Mouse (Mus musculus) C2C12 (cell line): ENCODE results near the gene Ly6g6f. TPM values are rescaled to one million over a fixed set of nuclear protein-coding genes. Genes with fewer than 3 reads are reported as not detected.

Experiments used
- H3K27me3 ChIP-seq: one replicate; pipeline ENCODE4 v1.6.1; 2011; ENCODE audit not compliant: control insufficient read depth, insufficient read depth, insufficient read length
- H3K36me3 ChIP-seq: one replicate; pipeline ENCODE4 v1.6.1; 2011; ENCODE audit not compliant: control insufficient read depth, insufficient read depth
- H3K4me3 ChIP-seq: one replicate; pipeline ENCODE4 v1.5.1; 2011; ENCODE audit warnings: mild to moderate bottlenecking, control low read depth; ENCODE audit not compliant: poor library complexity, insufficient read depth, severe bottlenecking
- H3K79me2 ChIP-seq: one replicate; pipeline ENCODE4 v1.6.1; 2011; ENCODE audit not compliant: control insufficient read depth, insufficient read depth
- H3K79me3 ChIP-seq: one replicate; pipeline ENCODE4 v1.6.1; 2011; ENCODE audit warnings: low read depth, control low read depth
- H3ac ChIP-seq: one replicate; pipeline ENCODE3; 2011; ENCODE audit warnings: low read depth; ENCODE audit not compliant: control insufficient read depth, insufficient read length
- CEBPB ChIP-seq: IDR thresholded peaks from one replicate; pipeline ENCODE4 v1.6.1; 2011; ENCODE audit warnings: low read depth, mild to moderate bottlenecking, control low read depth, moderate library complexity
- CTCF ChIP-seq: IDR thresholded peaks from one replicate; pipeline ENCODE4 v1.5.1; 2011; ENCODE audit not compliant: control insufficient read depth, insufficient read depth, insufficient read length
- FOSL1 ChIP-seq: IDR thresholded peaks from one replicate; pipeline ENCODE4 v1.8.0; 2011; ENCODE audit warnings: mild to moderate bottlenecking, low read length; ENCODE audit not compliant: poor library complexity, insufficient read depth, severe bottlenecking
- MAX ChIP-seq: IDR thresholded peaks from one replicate; pipeline ENCODE4 v1.6.1; 2011; ENCODE audit warnings: mild to moderate bottlenecking, control low read depth
- MYOD1 ChIP-seq: IDR thresholded peaks from one replicate; pipeline ENCODE4 v1.6.1; 2011; ENCODE audit warnings: low read depth; ENCODE audit not compliant: control insufficient read depth, insufficient read length
- MYOG ChIP-seq: IDR thresholded peaks from one replicate; pipeline ENCODE4 v1.6.1; 2011; ENCODE audit not compliant: control insufficient read depth, insufficient read length; ENCODE audit errors: extremely low read depth
- USF1 ChIP-seq: IDR thresholded peaks from one replicate; pipeline ENCODE4 v1.6.1; 2011; ENCODE audit warnings: low read depth, mild to moderate bottlenecking, control low read depth, moderate library complexity
- polyA plus RNA-seq: library from polyadenylated mRNA; unstranded; fragments of >200 nt; fragmentation: generic; extraction: Trizol; gene quantifications from one replicate; pipeline ENCODE4 v1.2.1, GENCODE M21; 2012; ENCODE audit warnings: missing spikeins

The Ly6g6f gene
- polyA plus RNA-seq, 1 experiment = not detected

- H3K4me3 ChIP-seq = peak within 1 kb of the TSS; percentile 11
- peak within 1 kb of the TSS; percentile 42 for H3ac ChIP-seq
- no peaks in the 10 kb centered on the region for H3K79me3 ChIP-seq
- no peak for TF ChIP-seq USF1
- peak; percentile 43 for TF ChIP-seq CTCF
- H3K36me3 ChIP-seq = no peaks in the 10 kb centered on the region
- H3K27me3 ChIP-seq = peaks cover 19% of the 10 kb centered on the region
- no peaks in the 10 kb centered on the region for H3K79me2 ChIP-seq
These were observed 7.6 kb downstream of the Ly6g6f start, which contains the start of gene Ly6g6d for GRCm38 (mm10) chr17:35077786-35078233. TSS of gene Ly6g6d (minus strand) at chr17:35078065.

GRCm38 (mm10) chr17:35077285-35077684 is 8.1 kb downstream of the Ly6g6f start:
- H3K4me3 ChIP-seq = no peak overlapping the region
- TF ChIP-seq USF1 (no peak), FOSL1 (no peak)

DNA sequence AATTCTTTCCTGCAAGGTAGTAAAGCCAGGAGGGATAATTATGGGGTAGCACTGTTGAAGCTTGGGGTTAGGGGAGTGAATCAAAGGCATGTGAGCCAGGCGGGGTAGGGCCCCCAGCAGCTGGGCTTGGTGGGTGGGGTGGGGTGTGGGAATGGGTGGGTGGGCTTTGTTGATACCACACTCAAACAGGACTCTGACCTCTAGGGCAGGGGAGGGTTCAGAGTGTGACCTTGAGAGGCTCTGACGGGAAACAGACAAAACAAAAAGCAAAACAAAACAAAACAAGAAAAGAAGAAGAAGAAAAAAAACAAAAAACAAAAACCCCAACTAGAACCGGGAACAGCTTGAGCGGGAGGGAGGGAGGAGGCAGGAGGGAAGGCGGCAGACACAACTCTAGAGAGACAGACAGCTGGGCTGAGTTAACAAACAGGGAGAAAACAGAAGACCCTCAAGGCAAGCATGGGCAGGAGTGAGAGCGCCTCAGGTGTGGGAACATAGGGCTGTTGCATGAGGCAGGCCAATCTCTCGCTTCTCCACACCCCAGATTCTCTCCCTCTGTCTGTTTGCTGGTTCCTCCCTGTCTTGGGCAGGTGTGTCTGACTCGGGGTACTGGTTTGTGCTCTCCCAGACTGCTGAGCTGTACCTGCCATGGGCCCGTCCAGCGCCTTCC is 8.8 kb downstream of the Ly6g6f start, which contains the start of gene Ly6g6e:
Ly6g6e (plus strand) TSS at position 396 of the 670 bp plus-strand sequence.
- TF ChIP-seq MYOG (no peak), MYOD1 (no peak), MAX (no peak), USF1 (no peak), CTCF (no peak), CEBPB (no peak), FOSL1 (no peak)
- Histone ChIP-seq H3K79me2 (no peaks in the 10 kb centered on the region), H3K36me3 (no peaks in the 10 kb centered on the region), H3K27me3 (peaks cover 19% of the 10 kb centered on the region), H3ac (peak within 1 kb of the TSS; percentile 42), H3K4me3 (no peak within 1 kb of the TSS), H3K79me3 (no peaks in the 10 kb centered on the region)

More at GRCm38 (mm10) chr17:35077285-35077684, 8.1 kb downstream of the Ly6g6f start:
- H3K79me3 ChIP-seq = no peaks in the 10 kb centered on the region
- no peaks in the 10 kb centered on the region for H3K36me3 ChIP-seq
- no peak overlapping the region for H3ac ChIP-seq
- no peaks in the 10 kb centered on the region for H3K79me2 ChIP-seq
- peaks cover 19% of the 10 kb centered on the region for H3K27me3 ChIP-seq

DNA sequence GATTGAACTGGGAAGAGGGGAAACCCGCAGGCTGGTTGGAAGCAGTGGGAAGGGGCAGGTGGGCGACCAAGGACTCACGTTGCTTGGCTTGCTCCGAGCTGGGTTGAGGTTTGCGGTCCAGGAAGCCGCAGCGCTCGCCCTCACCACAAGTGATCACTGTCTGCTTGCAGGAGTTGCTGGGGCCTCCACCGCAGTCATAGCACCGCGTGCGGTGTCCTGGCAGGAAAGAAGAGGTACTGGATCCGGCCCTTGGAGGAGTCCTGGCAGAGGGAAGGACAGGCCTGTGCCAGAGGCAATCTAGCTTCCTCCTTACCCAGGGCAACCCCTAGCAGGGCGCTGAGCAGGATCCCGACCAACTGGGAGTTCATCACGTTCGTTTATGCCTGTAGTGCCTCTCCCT is 11.3 kb downstream of the Ly6g6f start:
- H3K36me3 ChIP-seq = no peaks in the 10 kb centered on the region
- no peaks in the 10 kb centered on the region for H3K79me2 ChIP-seq
- TF ChIP-seq USF1 (no peak), CEBPB (no peak), MYOG (no peak)
- no peak overlapping the region for H3K4me3 ChIP-seq
- H3K27me3 ChIP-seq = peaks cover 17% of the 10 kb centered on the region
- H3K79me3 ChIP-seq = no peaks in the 10 kb centered on the region
- H3ac ChIP-seq = no peak overlapping the region

DNA sequence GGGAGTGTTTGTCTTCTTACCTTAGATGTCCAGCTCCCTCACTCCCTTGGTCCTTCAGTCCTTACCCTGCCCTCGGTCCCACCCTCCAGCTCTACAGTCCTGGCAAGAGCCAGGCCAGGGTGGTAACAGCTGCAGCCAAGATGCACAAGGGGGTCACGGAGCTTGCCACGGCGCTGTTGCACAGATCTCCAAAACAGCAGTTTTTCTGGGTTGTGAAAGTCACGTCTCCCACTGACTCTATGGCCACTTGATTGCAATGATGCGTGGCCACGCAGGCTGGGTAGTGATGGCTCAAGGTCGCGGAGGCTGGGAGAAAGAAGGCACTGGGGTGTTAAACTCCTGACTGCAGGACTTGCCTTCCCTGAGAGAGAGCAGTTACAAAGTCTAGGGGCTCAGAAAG is 14.0 kb downstream of the Ly6g6f start:
- no peak for TF ChIP-seq MYOD1
- no peak for TF ChIP-seq MYOG
- no peak for TF ChIP-seq MAX
- no peak for TF ChIP-seq USF1
- TF ChIP-seq FOSL1 = no peak
- no peak for TF ChIP-seq CEBPB
- TF ChIP-seq CTCF = no peak
- Histone ChIP-seq H3ac (no peak overlapping the region), H3K27me3 (peaks cover 3% of the 10 kb centered on the region), H3K4me3 (no peak overlapping the region), H3K79me3 (no peaks in the 10 kb centered on the region), H3K79me2 (no peaks in the 10 kb centered on the region), H3K36me3 (no peaks in the 10 kb centered on the region)

GRCm38 (mm10) chr17:35070556-35071229 is 14.7 kb downstream of the Ly6g6f start:
- Histone ChIP-seq H3ac (no peak overlapping the region), H3K27me3 (peaks cover 3% of the 10 kb centered on the region), H3K79me3 (no peaks in the 10 kb centered on the region), H3K36me3 (no peaks in the 10 kb centered on the region), H3K79me2 (no peaks in the 10 kb centered on the region), H3K4me3 (no peak overlapping the region)
- TF ChIP-seq USF1 (no peak), MYOD1 (no peak), MYOG (no peak), MAX (no peak), FOSL1 (no peak), CTCF (no peak)
